In the genomic region with DNA sequence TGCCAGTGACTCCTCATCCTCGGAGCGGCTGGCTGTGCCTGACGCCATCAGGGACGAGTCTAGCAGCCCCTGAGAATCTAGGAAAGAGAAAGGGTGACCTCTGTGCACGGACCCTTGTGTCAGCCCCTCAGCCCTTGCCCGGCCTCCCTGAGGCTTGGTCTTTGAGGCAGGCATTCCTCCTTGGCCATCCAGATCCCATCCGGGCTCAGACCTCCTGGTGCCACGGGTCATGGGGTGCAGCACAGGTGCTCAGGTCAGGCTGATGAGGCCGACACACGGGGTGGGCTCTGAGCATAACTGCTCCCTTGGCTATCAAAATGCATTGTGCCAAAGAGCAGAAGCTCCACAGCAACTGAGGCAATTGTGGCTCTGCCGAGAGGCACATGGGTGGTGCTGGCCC, we compare ENCODE assay signal across 15 mouse cellular contexts. TPM values are rescaled to one million over a fixed set of nuclear protein-coding genes. Genes with fewer than 3 reads are reported as not detected.
DNase-seq lines count a peak whose midpoint lies in the region; ATAC-seq and TF ChIP-seq lines count a peak whose summit lies in the region.
"Had no signal": no experiment of that assay in that cellular context is flagged by ENCODE, and none has a peak within 500 bp of the region (broad histone marks: within the 10 kb centered on the region; RNA-seq: fewer than 3 reads in every experiment).

No protein-coding gene starts in this region.

- intact Hi-C loops in heart, postnatal 25 days (cut with DNase I): no loop called here

- TF ChIP-seq POLR2A in ES-Bruce4 (IDR thresholded peaks at IDR 0.05; ENCODE audit: insufficient read depth, low read length): no peak

- no peaks in the 10 kb centered on the region for H3K9me3 ChIP-seq in heart, embryonic 11.5 days (replicated peaks; ENCODE audit: control insufficient read depth, low read length)
- H3K9me3 ChIP-seq in kidney, embryonic 16.5 days (ENCODE audit: low read length): no peaks in the 10 kb centered on the region
- H3K9me3 ChIP-seq in ES-Bruce4 (replicated peaks; ENCODE audit: control insufficient read depth, insufficient read depth, low read length, poor library complexity, severe bottlenecking): no peaks in the 10 kb centered on the region

- H3K4me2 ChIP-seq in heart, embryonic 11.5 days: peak overlapping the region; percentile 93
- no peak overlapping the region for H3K4me2 ChIP-seq in kidney, embryonic 16.5 days (replicated peaks; ENCODE audit: low read depth, low read length)

- peak; percentile 41 for DNase-seq in cerebellum, adult 11-12 months
- no peak for DNase-seq in cerebellum, postnatal 14 days
- DNase-seq in heart, postnatal 25 days (ENCODE audit: low spot score): no peak
- no peak for DNase-seq in kidney, postnatal 36 days
- no peak for DNase-seq in thymus, postnatal 4 days
- DNase-seq: adrenal gland, postnatal 10 days; cerebellum, postnatal 36 days; gastrocnemius, postnatal 10 days; kidney, adult 9 months; lung, adult 2 months; right cerebral cortex, postnatal 14 days had no signal

- H3K4me1 ChIP-seq in heart, embryonic 11.5 days (ENCODE audit: control insufficient read depth, insufficient read depth, low read length): peaks cover 42% of the 10 kb centered on the region
- H3K4me1 ChIP-seq in kidney, embryonic 16.5 days (ENCODE audit: insufficient read depth, low read length): peaks cover 34% of the 10 kb centered on the region
- H3K4me1 ChIP-seq in ES-Bruce4 (ENCODE audit: control insufficient read depth, insufficient read depth, low read length): peaks cover 4% of the 10 kb centered on the region

- no peak for TF ChIP-seq EP300 in ES-Bruce4 (IDR thresholded peaks at IDR 0.05; ENCODE audit: insufficient read depth, low read depth, low read length)

- H3K9ac ChIP-seq in heart, embryonic 11.5 days (ENCODE audit: low read depth, low read length): peak overlapping the region; percentile 54; the same call in 1 of the 2 replicates
- no peak overlapping the region for H3K9ac ChIP-seq in kidney, embryonic 16.5 days (replicated peaks; ENCODE audit: low read length)
- H3K9ac ChIP-seq in ES-Bruce4 (ENCODE audit: low read depth, poor library complexity, severe bottlenecking): 0 out of 2 replicates have a peak overlapping the region, but pooled peaks have one; percentile 4

- no peak for ATAC-seq in heart, embryonic 11.5 days (replicated peaks; ENCODE audit: insufficient number of reproducible peaks, low FRiP score, low TSS enrichment)
- no peak for ATAC-seq in kidney, embryonic 16.5 days (ENCODE audit: low FRiP score, low TSS enrichment)

- no peaks in the 10 kb centered on the region for H3K27me3 ChIP-seq in heart, embryonic 11.5 days (ENCODE audit: control insufficient read depth, insufficient read depth, low read length)
- H3K27me3 ChIP-seq in kidney, embryonic 16.5 days (ENCODE audit: insufficient read depth, low read length): no peaks in the 10 kb centered on the region
- no peaks in the 10 kb centered on the region for H3K27me3 ChIP-seq in ES-Bruce4 (ENCODE audit: control insufficient read depth, insufficient read depth, low read length, poor library complexity, severe bottlenecking)

- H3K36me3 ChIP-seq in heart, embryonic 11.5 days (ENCODE audit: control insufficient read depth, insufficient read depth, low read length): peaks cover 7% of the 10 kb centered on the region; the same call in 1 of the 2 replicates
- H3K36me3 ChIP-seq in kidney, embryonic 16.5 days (ENCODE audit: insufficient read depth, low read length): peaks cover 34% of the 10 kb centered on the region
- peaks cover 20% of the 10 kb centered on the region for H3K36me3 ChIP-seq in ES-Bruce4 (ENCODE audit: control insufficient read depth, insufficient read depth, low read length, poor library complexity, severe bottlenecking)

- no peak overlapping the region for H3K4me3 ChIP-seq in heart, embryonic 11.5 days (ENCODE audit: low read depth, low read length)
- no peak overlapping the region for H3K4me3 ChIP-seq in kidney, embryonic 16.5 days (ENCODE audit: low read length)
- H3K4me3 ChIP-seq in ES-Bruce4 (ENCODE audit: low read depth, low read length): no peak overlapping the region

- no peak for TF ChIP-seq CTCF in ES-Bruce4 (IDR thresholded peaks at IDR 0.05; ENCODE audit: low read depth, low read length)

- 84% methylated on average over 11 of the region's 11 CpGs for WGBS in heart, embryonic 11.5 days (ENCODE audit: insufficient replicate concordance)
- 80% methylated on average over 11 of the region's 11 CpGs for WGBS in kidney, embryonic 16.5 days

- H3K27ac ChIP-seq in heart, embryonic 11.5 days (ENCODE audit: low read depth, low read length): peak overlapping the region; percentile 77
- H3K27ac ChIP-seq in kidney, embryonic 16.5 days (ENCODE audit: low read length): peak overlapping the region; percentile 35; the same call in 1 of the 2 replicates
- no peak overlapping the region for H3K27ac ChIP-seq in ES-Bruce4 (ENCODE audit: insufficient read depth, low read length)

RNA-seq across cellular contexts. Expression of a gene that starts 1.8 kb away (rescaled TPM):
- polyA plus RNA-seq in heart, embryonic 11.5 days (2014; fragmentation: Nextera tagmentation; extraction: Ambion mirVana): 154 and 162 TPM in 2 replicates
- 10 to 100 TPM; 47.4 to 50.9 TPM for total RNA-seq in heart, postnatal 25 days (2021)
- polyA plus RNA-seq in kidney, embryonic 16.5 days (2015; fragmentation: Nextera tagmentation; extraction: Ambion mirVana): 177 and 181 TPM in 2 replicates
- polyA plus RNA-seq in ES-Bruce4 (2011; ENCODE audit: insufficient read depth, insufficient read length, low read depth, missing spikeins): 76.2 and 84.9 TPM in 2 replicates

RNA-seq across cellular contexts. Expression of a gene that starts 25.3 kb away (rescaled TPM):
- polyA plus RNA-seq in heart, embryonic 11.5 days (2014; fragmentation: Nextera tagmentation; extraction: Ambion mirVana): 0.14 TPM in 1 of 2 replicates, not detected in the other
- total RNA-seq in heart, postnatal 25 days (2021): under 1 TPM; 0.06 to 0.18 TPM
- polyA plus RNA-seq in kidney, embryonic 16.5 days (2015; fragmentation: Nextera tagmentation; extraction: Ambion mirVana): 0.56 and 0.77 TPM in 2 replicates
- 0.99 and 1.3 TPM in 2 replicates for polyA plus RNA-seq in ES-Bruce4 (2011; ENCODE audit: insufficient read depth, insufficient read length, low read depth, missing spikeins)
- total RNA-seq: megakaryocyte progenitor cell, adult 5-6 weeks had no signal

RNA-seq across cellular contexts. Expression of a gene that starts 44.9 kb away (rescaled TPM):
- 34.6 and 37.4 TPM in 2 replicates for polyA plus RNA-seq in heart, embryonic 11.5 days (2014; fragmentation: Nextera tagmentation; extraction: Ambion mirVana)
- 10 to 100 TPM; 20.2 to 20.7 TPM for total RNA-seq in heart, postnatal 25 days (2021)
- polyA plus RNA-seq in kidney, embryonic 16.5 days (2015; fragmentation: Nextera tagmentation; extraction: Ambion mirVana): 62.2 and 67.5 TPM in 2 replicates
- polyA plus RNA-seq in ES-Bruce4 (2011; ENCODE audit: insufficient read depth, insufficient read length, low read depth, missing spikeins): 42.8 and 51.2 TPM in 2 replicates

RNA-seq across cellular contexts. Expression of a gene that starts 45.8 kb away (rescaled TPM):
- 0.17 and 0.66 TPM in 2 replicates for polyA plus RNA-seq in heart, embryonic 11.5 days (2014; fragmentation: Nextera tagmentation; extraction: Ambion mirVana)
- total RNA-seq in heart, postnatal 25 days (2021): not detected
- polyA plus RNA-seq in kidney, embryonic 16.5 days (2015; fragmentation: Nextera tagmentation; extraction: Ambion mirVana): 0.21 and 0.30 TPM in 2 replicates
- polyA plus RNA-seq in ES-Bruce4 (2011; ENCODE audit: insufficient read depth, insufficient read length, low read depth, missing spikeins): not detected in 2 replicates
- total RNA-seq: gastrocnemius, postnatal 10 days; megakaryocyte progenitor cell, adult 5-6 weeks had no signal
- polyA plus RNA-seq: lung, adult 2 months had no signal
